Mouse (Mus musculus) CH12.LX (cell line): ENCODE measurements around the gene Pi4k2b.

Experiments
- BHLHE40 ChIP-seq: IDR thresholded peaks from 2 replicates; pipeline ENCODE4 v1.6.1; 2011; ENCODE audit warnings: mild to moderate bottlenecking, low read depth, low read length, improper control_type of control experiment
- CHD1 ChIP-seq: IDR thresholded peaks from 2 replicates; pipeline ENCODE4 v1.6.1; 2012; ENCODE audit warnings: low read depth, low read length, improper control_type of control experiment, inconsistent platforms
- CHD2 ChIP-seq: IDR thresholded peaks from 2 replicates; pipeline ENCODE4 v1.6.1; 2011; ENCODE audit warnings: low read length, improper control_type of control experiment
- CTCF ChIP-seq, 2 experiments: IDR thresholded peaks in 1 of 2; conservative IDR thresholded peaks in 1 of 2; 2 replicates each; pipeline ENCODE4 v1.5.1; 2011 to 2012; ENCODE audit warnings: low read depth in 2 of 2, low read length in 2 of 2, improper control_type of control experiment in 1 of 2, inconsistent platforms in 1 of 2, mild to moderate bottlenecking in 1 of 2, moderate library complexity in 1 of 2
- E2F4 ChIP-seq: IDR thresholded peaks from 2 replicates; pipeline ENCODE4 v1.6.1; 2011; ENCODE audit warnings: low read depth, low read length, improper control_type of control experiment; ENCODE audit not compliant: insufficient replicate concordance
- EP300 ChIP-seq: IDR thresholded peaks from 2 replicates; pipeline ENCODE4 v1.6.1; 2011; ENCODE audit warnings: low read length, improper control_type of control experiment
- HCFC1 ChIP-seq: IDR thresholded peaks from 2 replicates; pipeline ENCODE4 v1.6.1; 2012; ENCODE audit warnings: low read depth, mild to moderate bottlenecking, inconsistent platforms, low read length, improper control_type of control experiment
- MAX ChIP-seq: IDR thresholded peaks from 2 replicates; pipeline ENCODE4 v1.6.1; 2011; ENCODE audit warnings: low read length, improper control_type of control experiment
- NELFE ChIP-seq: IDR thresholded peaks from 2 replicates; pipeline ENCODE4 v1.6.1; 2011; ENCODE audit warnings: low read depth, low read length, improper control_type of control experiment
- POLR2A ChIP-seq: IDR thresholded peaks from 2 replicates; pipeline ENCODE4 v1.6.1; 2011; ENCODE audit warnings: low read depth, mild to moderate bottlenecking, improper control_type of control experiment, low read length
- POLR2AphosphoS2 ChIP-seq: IDR thresholded peaks from 2 replicates; pipeline ENCODE4 v1.6.1; 2011; ENCODE audit warnings: low read depth, low read length, improper control_type of control experiment
- RAD21 ChIP-seq: IDR thresholded peaks from 2 replicates; pipeline ENCODE4 v1.6.1; 2011; ENCODE audit warnings: low read depth, mild to moderate bottlenecking, low read length, improper control_type of control experiment, moderate library complexity
- SIN3A ChIP-seq: IDR thresholded peaks from 2 replicates; pipeline ENCODE4 v1.6.1; 2012; ENCODE audit warnings: low read length, improper control_type of control experiment, inconsistent platforms
- UBTF ChIP-seq: IDR thresholded peaks from 2 replicates; pipeline ENCODE4 v1.6.1; 2012; ENCODE audit warnings: low read depth, mild to moderate bottlenecking, inconsistent platforms, low read length, improper control_type of control experiment, moderate library complexity

GRCm38 (mm10) chr5:52782523-52783250 is 41.3 kb downstream of the Pi4k2b start:
- TF ChIP-seq CHD2 (no peak), EP300 (no peak), CTCF (conservative IDR thresholded peaks at IDR 0.05 in 1 of 2, IDR thresholded peaks at IDR 0.05 in 1 of 2; ENCODE audit: low read depth in 2 of 2, low read length in 2 of 2) (peak in 1 of 2 experiments; percentile 76; a peak in 2 of 4 replicates), CHD1 (no peak), UBTF (no peak), MAX (no peak; the same call in 1 of the 2 replicates), POLR2A (peak; percentile 80), BHLHE40 (no peak), SIN3A (peak; percentile 37), HCFC1 (peak; percentile 89), POLR2AphosphoS2 (no peak), E2F4 (no peak), NELFE (peak; percentile 83), RAD21 (no peak)
